Mouse (Mus musculus) kidney, adult 8-10 months (tissue): Measurements from ENCODE around the gene Spg11.

Experiments
- DNase-seq, 2 experiments: peaks; one replicate each; pipeline ENCODE4 v3.0.0; 2022

The Spg11 gene

GRCm38 (mm10) chr2:122059365-122060115, 58.6 kb downstream of the Spg11 start:
- no peak for DNase-seq

DNA sequence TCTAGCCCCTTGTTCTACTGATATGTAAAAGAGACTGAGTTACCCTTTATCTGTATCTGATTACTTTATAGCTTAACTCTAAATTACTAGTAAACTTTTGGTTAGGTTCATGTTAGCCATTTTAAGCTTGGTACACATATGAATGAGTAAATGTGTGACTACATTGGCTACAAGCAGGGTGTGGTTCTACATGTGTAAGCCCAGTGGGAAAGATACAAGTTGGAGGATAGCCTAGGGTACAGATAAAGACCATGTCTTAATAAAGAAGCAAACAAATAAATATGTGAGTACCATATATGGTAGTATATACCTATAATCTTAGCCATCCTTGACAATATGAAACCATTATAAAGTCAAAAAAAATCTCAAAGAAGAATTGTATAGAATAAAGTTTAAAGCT, 74.3 kb downstream of the Spg11 start:
- DNase-seq = no peak

GRCm38 (mm10) chr2:122036064-122036463, 82.1 kb downstream of the Spg11 start:
- DNase-seq = no peak

DNA sequence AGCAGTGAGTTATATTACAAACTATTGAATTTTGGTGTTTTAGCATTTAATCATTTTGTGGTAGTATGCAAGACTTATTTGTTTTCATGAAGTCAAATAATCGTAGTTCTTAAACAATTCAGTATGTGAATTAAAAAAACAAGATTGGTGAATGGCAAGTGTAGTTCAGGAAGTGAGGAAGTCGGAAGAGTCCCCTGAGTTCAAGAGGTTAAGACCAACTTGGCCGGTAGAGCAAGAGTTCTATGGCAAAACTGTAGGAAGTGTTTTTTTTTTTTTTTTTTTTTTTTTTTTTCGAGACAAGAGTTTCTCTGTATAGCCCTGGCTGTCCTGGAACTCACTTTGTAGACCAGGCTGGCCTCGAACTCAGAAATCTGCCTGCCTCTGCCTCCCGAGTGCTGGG, 86.2 kb downstream of the Spg11 start:
- no peak for DNase-seq

GRCm38 (mm10) chr2:122028756-122029700, 89.2 kb downstream of the Spg11 start:
- DNase-seq = peak; percentile 29 to 40

DNA sequence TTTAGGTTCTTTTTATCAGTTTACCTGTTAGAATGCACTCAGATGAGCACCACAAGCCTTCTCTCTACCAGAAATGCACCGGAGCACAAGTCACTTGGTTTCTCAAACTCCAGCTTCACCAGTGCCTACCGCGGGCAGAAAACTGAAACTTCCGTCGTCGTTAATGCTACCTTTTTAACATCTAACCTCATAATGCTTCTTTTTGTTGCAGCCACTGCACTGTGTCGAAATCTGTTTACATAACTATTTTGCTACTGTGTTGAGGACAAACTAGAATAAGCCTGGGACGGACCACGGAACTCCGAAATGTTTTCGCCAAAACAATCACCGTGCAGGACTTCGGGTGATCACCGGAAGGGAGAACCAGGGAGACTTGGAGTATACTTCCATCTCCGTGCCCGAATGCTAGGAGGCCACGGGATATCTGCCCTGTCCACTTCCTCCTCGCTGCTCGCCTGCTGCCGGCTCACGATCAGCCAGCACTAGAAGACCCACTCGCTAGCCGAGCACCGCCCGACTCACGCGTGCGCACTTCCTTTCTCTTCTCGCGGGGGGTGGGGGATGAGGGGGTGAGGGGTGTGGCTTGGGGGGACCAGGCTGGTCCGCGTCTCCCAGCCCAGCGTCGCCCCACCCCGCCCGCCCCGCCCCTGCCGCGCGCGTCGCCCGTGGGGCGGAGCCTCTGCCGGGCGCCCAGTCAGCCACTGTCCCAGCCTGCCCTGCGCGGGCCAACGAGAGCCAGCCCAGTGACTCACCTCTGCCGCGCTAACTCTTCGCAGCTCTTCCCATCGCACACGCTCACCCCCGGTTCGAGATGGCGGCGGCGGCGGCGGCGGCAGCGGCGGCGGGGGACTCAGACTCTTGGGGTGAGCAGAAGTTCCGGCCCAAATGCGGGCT, 90.1 kb downstream of the Spg11 start, which contains the start of gene Eif3j1:
TSS of gene Eif3j1 (plus strand) at position 685 of the 894 bp plus-strand sequence.
- peak; percentile 81 to 87 for DNase-seq

DNA sequence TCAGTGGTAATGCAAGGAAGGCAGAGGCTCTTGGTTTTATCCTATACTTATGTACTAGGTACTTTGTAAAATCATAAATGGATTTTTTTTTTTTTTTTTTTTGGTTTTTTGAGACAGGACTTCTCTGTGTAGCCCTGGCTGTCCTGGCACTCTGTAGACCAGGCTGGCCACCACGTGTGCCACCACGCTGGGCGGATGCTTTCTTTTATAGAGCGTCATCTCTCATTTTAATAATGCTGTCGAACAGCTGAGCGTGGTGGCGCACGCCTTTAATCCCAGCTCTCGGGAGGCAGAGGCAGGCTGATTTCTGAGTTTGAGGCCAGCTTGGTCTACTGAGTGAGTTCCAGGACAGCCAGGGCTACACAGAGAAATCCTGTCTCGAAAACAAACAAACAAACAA, 91.1 kb downstream of the Spg11 start:
- DNase-seq = peak in 1 of 2 experiments; percentile 9

- no peak for DNase-seq
Observed at GRCm38 (mm10) chr2:122022284-122022683, 95.9 kb downstream of the Spg11 start.

DNA sequence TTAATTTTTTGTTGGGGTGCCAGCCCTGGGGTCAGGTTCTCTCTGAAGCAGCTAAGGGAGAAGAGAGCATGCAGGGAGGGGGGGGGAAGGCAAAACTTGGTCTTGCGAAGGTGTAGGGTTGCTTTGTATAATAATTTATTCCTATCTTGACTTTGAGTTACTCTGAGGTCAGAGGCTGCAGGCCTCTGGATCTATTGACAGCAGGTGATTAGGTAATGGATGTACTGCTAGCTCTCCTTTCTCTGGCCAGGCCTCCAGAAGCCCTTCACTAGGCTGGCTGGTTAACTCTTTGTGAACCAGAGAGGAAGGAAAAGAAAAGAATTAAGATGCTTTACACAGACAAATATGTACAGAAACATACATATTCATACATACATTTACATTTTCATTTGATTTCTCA, 99.5 kb downstream of the Spg11 start:
- no peak for DNase-seq

DNA sequence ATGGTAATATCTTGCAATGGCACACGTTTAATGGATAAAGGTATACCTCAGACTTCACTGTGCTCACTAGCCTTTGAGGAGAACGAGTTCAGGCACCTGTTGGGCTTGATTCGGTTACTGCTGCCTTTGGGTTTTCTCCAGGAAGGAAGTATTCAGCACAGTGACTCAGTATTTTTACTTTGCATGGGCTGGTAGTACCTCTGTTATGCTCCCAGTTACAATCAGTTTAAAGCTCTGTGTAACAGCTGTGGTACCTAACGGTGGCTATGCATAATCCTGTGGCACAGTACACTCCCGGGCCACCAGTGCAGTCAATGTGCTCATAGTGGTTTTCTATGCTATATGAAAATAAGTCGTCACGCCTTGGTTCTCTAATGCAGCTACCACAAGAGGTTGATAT, 106.7 kb downstream of the Spg11 start:
- DNase-seq = no peak

- DNase-seq = no peak
Observed at GRCm38 (mm10) chr2:122008832-122009231, 109.4 kb downstream of the Spg11 start.
